Mouse (Mus musculus) E14TG2a.4 (cell line): Measurements from ENCODE around the gene Rbpj.

Experiments
- CTCF ChIP-seq: conservative IDR thresholded peaks from 2 replicates; pipeline ENCODE4 v1.5.1; 2014; ENCODE audit warnings: low read length
- NANOG ChIP-seq: IDR thresholded peaks from 2 replicates; pipeline ENCODE4 v1.6.1; 2014; ENCODE audit warnings: borderline replicate concordance, low read length, mixed read lengths
- POU5F1 ChIP-seq: IDR thresholded peaks from 2 replicates; pipeline ENCODE4 v1.6.1; 2014; ENCODE audit warnings: low read length, borderline replicate concordance

DNA sequence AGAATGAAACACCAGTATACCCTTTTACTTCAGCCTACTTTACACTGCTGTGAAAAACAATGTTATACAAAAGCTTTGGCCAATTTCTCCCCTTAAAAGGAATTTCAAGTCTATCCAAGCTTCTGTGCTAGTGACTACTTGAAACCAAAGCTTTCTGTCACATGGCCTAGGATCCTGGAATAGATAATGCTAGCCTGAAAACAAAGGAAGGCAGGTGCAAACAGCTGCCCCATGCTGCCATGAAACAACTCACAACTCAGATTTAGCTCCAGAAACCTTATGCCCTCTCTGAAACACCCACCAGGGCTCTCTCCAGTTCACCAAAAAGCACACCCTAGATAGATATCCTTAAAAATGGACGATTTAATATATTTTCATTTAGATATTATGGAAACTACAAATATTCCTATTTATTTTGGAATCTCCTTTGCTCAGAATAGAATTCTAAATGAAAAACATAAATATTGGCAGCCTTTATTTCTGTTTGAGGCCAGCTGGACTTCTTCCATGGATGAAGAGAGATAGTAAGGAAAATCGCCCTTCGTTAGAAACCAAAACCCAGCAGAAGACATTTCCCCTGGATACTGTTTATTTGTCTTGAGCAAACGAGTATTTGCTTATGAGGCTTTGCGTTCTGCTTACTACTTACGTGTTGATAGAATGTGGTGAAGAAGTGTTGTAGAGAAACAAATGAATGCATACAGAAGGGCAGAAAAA lies 91.8 kb downstream of the Rbpj start:
- TF ChIP-seq CTCF (no peak), NANOG (no peak), POU5F1 (no peak)
